Mouse (Mus musculus): Measurements from ENCODE around the gene Loxl4.

GRCm38 (mm10) chr19:42562981-42563380 is 49.6 kb downstream of the Loxl4 start:
- TF ChIP-seq CTCF (IDR thresholded peaks at IDR 0.05; ENCODE audit: borderline replicate concordance, insufficient read depth, low read length) (no peak), POLR2A (IDR thresholded peaks at IDR 0.05; ENCODE audit: low read depth, low read length) (no peak)
